Mouse (Mus musculus): Measurements from ENCODE around the gene P2rx1.

P2rx1 gene

GRCm38 (mm10) chr11:72998771-72999170 lies at the start of gene P2rx1:
Gene P2rx1 (plus strand): TSS chr11:72999103.
- in situ Hi-C loops (cut with MboI; ENCODE audit: low pct_unique_long_range_greater_than_20kb in 1 of 2, low sequenced_read_pairs in 2 of 2, unreplicated experiment in 1 of 2) = no loop called here

- in situ Hi-C loops (cut with MboI; ENCODE audit: low pct_unique_long_range_greater_than_20kb in 1 of 2, low sequenced_read_pairs in 2 of 2, unreplicated experiment in 1 of 2) = no loop called here
Observed at GRCm38 (mm10) chr11:72951137-72952000, 47.5 kb upstream of the P2rx1 start.

GRCm38 (mm10) chr11:72952226-72952625 lies 46.7 kb upstream of the P2rx1 start:
- in situ Hi-C loops (cut with MboI; ENCODE audit: low pct_unique_long_range_greater_than_20kb in 1 of 2, low sequenced_read_pairs in 2 of 2, unreplicated experiment in 1 of 2) = no loop called here

- in situ Hi-C loops (cut with MboI; ENCODE audit: low pct_unique_long_range_greater_than_20kb in 1 of 2, low sequenced_read_pairs in 2 of 2, unreplicated experiment in 1 of 2) = no loop called here
Observed at GRCm38 (mm10) chr11:72952697-72953096, 46.2 kb upstream of the P2rx1 start.

- in situ Hi-C loops (cut with MboI; ENCODE audit: low pct_unique_long_range_greater_than_20kb in 1 of 2, low sequenced_read_pairs in 2 of 2, unreplicated experiment in 1 of 2) = no loop called here
Observed at GRCm38 (mm10) chr11:72953116-72953439, 45.8 kb upstream of the P2rx1 start.

- in situ Hi-C loops (cut with MboI; ENCODE audit: low pct_unique_long_range_greater_than_20kb in 1 of 2, low sequenced_read_pairs in 2 of 2, unreplicated experiment in 1 of 2) = no loop called here
Observed at GRCm38 (mm10) chr11:72953440-72954151, 45.3 kb upstream of the P2rx1 start.

- in situ Hi-C loops (cut with MboI; ENCODE audit: low pct_unique_long_range_greater_than_20kb in 1 of 2, low sequenced_read_pairs in 2 of 2, unreplicated experiment in 1 of 2) = no loop called here
Observed at GRCm38 (mm10) chr11:72954216-72954615, 44.7 kb upstream of the P2rx1 start.

- in situ Hi-C loops (cut with MboI; ENCODE audit: low pct_unique_long_range_greater_than_20kb in 1 of 2, low sequenced_read_pairs in 2 of 2, unreplicated experiment in 1 of 2) = no loop called here
Observed at GRCm38 (mm10) chr11:72955339-72955974, 43.4 kb upstream of the P2rx1 start.

GRCm38 (mm10) chr11:72957318-72957717 lies 41.6 kb upstream of the P2rx1 start:
- in situ Hi-C loops (cut with MboI; ENCODE audit: low pct_unique_long_range_greater_than_20kb in 1 of 2, low sequenced_read_pairs in 2 of 2, unreplicated experiment in 1 of 2) = no loop called here

GRCm38 (mm10) chr11:72959924-72960679 lies 38.8 kb upstream of the P2rx1 start:
- in situ Hi-C loops (cut with MboI; ENCODE audit: low pct_unique_long_range_greater_than_20kb in 1 of 2, low sequenced_read_pairs in 2 of 2, unreplicated experiment in 1 of 2) = no loop called here

GRCm38 (mm10) chr11:72960723-72961071 lies 38.2 kb upstream of the P2rx1 start:
- in situ Hi-C loops (cut with MboI; ENCODE audit: low pct_unique_long_range_greater_than_20kb in 1 of 2, low sequenced_read_pairs in 2 of 2, unreplicated experiment in 1 of 2) = no loop called here

- in situ Hi-C loops (cut with MboI; ENCODE audit: low pct_unique_long_range_greater_than_20kb in 1 of 2, low sequenced_read_pairs in 2 of 2, unreplicated experiment in 1 of 2) = no loop called here
Observed at GRCm38 (mm10) chr11:72961072-72961980, 37.6 kb upstream of the P2rx1 start, which contains the start of gene Atp2a3. Gene Atp2a3 (plus strand): TSS chr11:72961169.

GRCm38 (mm10) chr11:72962378-72962777 lies 36.5 kb upstream of the P2rx1 start:
- in situ Hi-C loops (cut with MboI; ENCODE audit: low pct_unique_long_range_greater_than_20kb in 1 of 2, low sequenced_read_pairs in 2 of 2, unreplicated experiment in 1 of 2) = no loop called here

GRCm38 (mm10) chr11:72963058-72963788 lies 35.7 kb upstream of the P2rx1 start:
- in situ Hi-C loops (cut with MboI; ENCODE audit: low pct_unique_long_range_greater_than_20kb in 1 of 2, low sequenced_read_pairs in 2 of 2, unreplicated experiment in 1 of 2) = no loop called here

GRCm38 (mm10) chr11:72963789-72964294 lies 35.1 kb upstream of the P2rx1 start:
- in situ Hi-C loops (cut with MboI; ENCODE audit: low pct_unique_long_range_greater_than_20kb in 1 of 2, low sequenced_read_pairs in 2 of 2, unreplicated experiment in 1 of 2) = no loop called here

GRCm38 (mm10) chr11:72974995-72975503 lies 23.9 kb upstream of the P2rx1 start:
- in situ Hi-C loops (cut with MboI; ENCODE audit: low pct_unique_long_range_greater_than_20kb in 1 of 2, low sequenced_read_pairs in 2 of 2, unreplicated experiment in 1 of 2) = no loop called here

- in situ Hi-C loops (cut with MboI; ENCODE audit: low pct_unique_long_range_greater_than_20kb in 1 of 2, low sequenced_read_pairs in 2 of 2, unreplicated experiment in 1 of 2) = loop anchor here in 1 of 2 experiments (10.0 kb wide), 1 partner anchor 168 kb away; no protein-coding TSS in a partner anchor
Observed at GRCm38 (mm10) chr11:72982516-72982915, 16.4 kb upstream of the P2rx1 start.
